Mouse (Mus musculus): Measurements from ENCODE around the gene Wiz.

The Wiz gene

DNA sequence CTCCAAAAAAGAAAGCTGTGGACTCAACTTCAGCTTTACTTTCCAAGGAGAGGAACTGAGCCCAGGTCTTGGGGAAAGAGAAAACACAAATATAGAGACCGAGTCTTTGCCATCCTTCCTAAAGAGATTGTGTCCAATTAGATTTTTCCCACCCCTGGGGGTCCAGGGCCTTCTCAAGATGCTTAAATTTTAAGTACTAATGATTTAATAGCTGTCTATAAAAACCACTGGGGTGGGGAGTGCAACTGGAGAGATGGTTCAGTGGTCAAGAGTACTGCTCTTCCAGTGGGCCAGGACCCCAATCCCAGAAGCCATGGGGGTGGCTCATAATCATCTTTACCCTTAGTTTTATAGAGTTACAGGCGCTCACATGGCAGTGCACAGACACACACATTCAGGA lies 40.8 kb downstream of the Wiz start:
- no peak for DNase-seq

DNA sequence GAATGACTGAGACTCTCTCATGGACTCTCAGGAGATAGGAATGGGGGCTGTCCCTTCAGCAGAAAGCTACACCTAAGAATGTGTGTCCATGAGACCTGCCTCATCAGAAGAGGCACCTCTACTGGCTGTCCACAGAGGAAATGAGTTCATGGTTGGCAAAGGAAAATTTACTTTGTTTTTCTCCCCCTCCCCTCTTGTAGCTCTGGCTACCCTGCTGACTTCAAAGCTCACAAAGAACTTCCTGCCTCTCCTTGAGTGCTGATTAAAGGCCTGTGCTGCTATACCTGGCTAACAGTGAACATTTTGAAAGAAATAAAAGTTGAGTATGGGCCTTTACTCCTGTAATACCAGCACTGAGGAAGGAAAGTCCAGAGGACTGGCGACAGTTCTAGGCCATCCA lies 48.1 kb downstream of the Wiz start:
- no peak for DNase-seq

DNA sequence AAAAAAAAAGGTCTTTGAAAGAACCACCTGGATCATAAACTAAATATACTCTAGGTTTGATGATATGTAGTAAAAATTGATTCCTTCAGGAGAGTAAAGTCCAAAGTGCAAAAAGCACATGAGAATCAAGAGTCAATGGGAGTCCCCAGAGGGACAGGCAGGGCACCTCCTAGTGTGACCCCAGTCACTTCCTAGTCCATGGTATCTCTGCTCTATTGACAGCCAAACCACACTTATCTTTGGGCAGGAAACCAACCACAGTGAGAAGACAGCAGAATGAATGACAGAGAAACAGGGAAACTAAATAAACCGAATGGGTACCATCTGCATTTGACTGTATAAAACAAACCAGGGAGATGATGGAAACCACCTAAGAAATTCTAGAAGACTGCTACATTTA lies 49.1 kb downstream of the Wiz start:
- DNase-seq = no peak

DNA sequence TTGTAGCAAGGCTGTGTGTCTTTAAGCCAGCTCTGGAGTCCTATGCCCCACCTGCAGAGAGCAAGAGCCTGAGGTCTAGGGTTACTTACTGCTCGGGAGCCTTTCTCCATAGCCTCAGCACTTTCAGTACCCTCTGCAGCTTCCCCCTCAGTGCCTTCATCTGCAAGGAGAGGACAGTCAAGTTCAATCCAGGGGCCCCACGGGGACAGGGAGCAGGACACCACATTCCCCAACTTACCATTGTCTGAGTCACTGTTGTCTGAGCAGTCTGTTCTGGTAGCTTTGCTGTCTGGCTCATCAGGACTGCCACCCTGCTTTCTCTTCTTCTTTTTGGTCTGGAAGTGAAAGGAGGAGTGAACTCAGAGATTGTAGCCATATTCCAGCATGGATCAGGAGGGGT lies 53.4 kb downstream of the Wiz start:
- no peak for DNase-seq

DNA sequence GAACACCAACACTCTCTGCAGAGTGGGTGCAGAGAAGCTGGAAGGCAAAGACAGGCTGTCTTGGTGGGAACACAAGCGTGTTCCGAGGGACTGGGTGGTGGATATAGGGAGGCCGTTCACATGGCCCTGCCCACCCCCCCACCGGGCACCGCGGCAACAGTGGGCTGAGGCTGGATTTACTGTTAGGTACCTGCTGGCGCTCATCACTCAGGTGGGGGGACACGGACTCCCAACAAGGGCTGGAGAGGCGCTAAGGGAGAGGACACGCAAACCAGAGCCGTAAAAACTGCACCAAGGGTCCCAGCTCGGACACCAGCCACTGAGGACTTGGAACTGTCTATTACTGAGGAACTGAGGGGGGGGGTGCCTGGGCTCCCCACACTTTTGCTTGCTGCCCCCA lies 54.3 kb downstream of the Wiz start:
- no peak for DNase-seq

DNA sequence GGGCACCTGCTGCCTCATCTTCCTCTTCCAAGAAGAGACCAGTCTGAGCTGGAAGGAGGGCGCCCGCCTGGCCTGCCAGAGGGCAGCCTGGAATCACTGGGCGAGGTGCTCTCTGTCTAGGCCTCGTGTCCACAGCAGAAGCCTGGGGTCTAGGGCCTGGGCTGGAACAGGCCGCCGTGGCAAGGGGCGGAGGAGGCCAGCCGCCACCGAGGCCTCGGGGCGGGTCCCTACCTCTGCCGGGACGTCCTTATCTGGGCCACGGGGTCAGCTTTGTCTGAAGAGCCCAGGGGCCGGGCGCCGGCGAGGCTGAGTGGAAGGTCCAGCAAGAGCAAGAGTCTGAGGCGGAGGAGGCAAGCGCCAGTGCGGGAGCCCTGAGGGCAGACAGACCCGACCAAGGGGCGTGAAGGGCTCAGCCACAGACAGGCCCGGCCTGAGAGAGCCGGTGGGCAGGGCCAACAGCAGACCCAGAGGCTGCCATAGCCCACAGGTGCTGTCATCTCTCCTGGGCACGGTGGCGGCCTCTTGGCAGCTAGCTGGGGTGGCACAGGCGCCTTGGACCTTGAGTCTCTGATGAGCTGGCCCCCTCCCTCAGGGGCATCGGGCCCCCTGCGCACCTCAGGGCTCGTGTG lies 55.5 kb downstream of the Wiz start:
- no peak for DNase-seq

DNA sequence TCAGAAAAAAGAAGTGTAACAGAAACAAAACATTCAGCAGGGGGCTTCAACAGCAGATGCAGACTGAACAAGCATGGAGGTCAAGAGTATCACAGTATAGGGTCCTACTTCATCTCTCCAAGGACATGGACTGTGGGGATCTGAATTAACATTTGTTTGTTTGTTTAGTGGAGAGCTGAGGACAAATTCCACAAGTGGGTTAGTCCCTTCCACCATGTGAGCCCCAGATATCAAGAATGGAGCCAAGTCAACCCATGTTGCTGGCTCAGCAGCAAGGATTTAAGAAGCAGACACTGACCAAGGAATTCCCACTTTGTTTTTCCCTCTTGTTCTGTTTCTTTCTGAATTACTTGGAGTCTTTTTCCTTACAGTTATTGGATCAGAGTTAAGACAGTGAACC lies 61.7 kb downstream of the Wiz start:
- DNase-seq = no peak

DNA sequence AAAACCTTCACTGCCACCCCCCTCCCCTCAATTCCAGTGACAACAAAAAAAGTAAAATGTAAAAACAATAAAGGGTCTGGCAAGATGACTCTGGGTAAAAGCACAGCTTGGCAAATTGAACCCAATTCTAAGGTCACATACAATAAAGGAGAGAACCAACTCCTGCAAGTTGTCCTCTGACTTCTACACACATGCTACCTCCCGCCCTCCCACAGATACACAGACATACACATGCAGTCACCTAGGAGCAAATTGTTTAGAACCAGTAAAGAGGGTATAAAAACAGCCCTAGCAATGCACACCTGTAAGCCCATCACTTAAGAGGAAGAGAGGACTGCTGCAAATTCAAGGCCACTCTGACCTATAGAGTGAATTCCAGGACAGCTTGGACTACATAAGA lies 66.4 kb downstream of the Wiz start:
- DNase-seq = no peak

DNA sequence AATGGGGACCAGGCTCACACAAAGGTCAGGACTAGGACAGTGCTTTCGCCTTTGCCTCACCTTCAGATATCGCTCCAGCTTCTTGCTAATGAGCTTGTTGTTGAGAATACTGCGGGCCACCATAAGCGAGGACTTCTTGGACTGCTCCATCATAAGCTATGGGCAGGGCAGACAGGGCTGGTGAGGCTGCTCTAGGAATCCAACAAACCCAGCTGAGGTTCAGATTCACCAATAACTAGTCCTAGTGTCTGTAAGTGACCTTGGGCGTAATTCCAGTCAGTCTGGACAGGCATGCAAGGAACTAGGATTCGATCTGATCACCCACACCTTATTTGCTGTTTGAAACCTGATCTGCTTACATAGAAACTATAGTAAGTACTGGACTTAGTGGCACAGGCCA lies 67.4 kb downstream of the Wiz start:
- DNase-seq = peak; percentile 39

DNA sequence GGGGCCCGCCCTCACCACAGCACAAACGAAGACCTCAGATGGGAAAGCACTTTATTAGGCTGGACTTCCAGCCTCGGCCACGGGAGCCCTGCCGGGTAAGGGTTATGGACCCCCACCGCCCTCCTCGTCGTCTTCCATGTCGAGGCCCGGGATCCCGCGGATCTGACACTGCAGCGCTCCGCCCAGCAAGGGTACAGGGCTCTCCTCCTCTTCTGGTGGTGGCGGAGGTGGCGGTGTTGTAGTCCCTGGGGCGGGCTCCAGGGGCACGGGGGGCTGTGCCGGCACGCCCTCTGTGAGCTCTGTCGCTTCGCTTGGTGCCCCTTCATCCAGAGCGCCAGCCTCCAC lies 67.9 kb downstream of the Wiz start:
- no peak for DNase-seq

DNA sequence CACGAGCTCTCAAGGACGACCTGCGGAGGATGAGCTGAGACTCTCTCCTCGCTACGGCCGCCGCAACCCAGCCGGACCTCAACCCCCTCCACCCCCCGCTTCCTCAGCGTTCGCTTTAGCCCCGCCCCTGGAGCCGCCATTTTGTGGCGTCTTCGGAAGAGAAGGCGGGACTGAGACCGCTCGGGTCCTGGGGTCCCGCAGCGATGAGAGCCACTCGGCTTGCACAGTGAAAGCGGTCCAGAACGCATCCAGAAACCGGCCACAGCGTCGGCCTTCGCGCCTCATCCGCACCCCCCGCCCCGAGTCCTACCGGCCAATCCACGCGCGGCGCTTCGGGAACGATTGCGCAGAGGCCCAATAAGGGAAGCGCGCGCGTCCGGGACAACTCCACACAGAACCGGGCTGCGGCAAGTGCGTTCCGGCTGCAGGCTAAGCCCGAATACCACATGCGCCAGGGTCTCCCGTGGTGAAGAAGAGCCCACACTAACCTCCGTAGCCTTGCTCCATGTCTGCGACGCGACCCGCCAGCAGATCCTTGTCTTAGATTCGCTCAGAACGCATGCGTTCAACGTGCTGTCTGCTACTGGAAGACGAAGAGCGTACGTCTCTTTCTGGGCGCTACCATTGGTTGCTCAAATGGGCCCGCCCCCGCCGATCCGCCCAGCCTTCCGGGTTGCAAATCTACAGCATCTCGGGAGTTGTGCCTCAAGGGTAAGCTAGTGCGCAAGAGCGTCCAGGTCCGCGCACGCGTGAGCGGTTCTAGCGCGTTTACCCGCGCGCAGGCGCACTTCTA lies 68.4 kb downstream of the Wiz start, which contains the start of gene Akap8:
Gene Akap8, minus strand, starts transcription at position 642 of the 793 bp plus-strand sequence.
- peak; percentile 99 for DNase-seq

DNA sequence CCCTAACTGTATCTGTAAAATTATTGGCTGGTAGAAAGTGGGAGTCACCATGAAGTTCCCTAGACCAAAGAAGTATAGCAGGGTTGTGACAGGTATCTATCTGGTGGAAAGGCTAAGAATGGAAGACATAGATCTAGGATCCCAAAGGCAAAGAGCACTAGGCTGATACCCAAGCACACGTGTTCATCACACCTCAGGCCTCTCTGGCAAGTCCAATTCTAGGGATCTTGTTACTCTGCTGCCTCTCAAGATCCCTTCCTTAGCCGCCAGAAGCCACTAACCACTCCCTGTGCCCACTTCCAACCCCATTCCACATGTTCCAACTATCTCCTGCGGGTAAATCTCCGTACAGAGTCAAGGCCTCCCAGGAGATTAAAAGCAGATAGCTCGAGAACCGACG lies 69.3 kb downstream of the Wiz start:
- no peak for DNase-seq

DNA sequence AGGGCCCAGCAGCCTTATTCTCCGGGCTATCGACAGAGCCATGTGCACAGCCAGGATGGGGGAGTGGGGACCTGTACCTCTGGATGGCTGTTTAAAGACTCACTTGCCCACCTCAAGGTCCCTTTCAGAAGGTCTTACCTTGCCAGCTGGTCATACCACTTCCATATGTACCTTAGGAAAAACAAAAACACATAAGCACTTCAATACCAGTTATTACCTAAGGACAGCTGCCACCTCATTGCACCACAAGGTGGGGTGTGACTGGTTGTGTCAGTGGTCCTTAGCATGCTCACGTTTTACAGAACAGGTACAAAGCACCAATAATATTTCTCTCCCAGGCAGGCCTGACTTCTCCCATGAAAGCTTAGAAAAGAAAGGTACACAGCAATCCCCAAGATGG lies 71.5 kb downstream of the Wiz start:
- no peak for DNase-seq

DNA sequence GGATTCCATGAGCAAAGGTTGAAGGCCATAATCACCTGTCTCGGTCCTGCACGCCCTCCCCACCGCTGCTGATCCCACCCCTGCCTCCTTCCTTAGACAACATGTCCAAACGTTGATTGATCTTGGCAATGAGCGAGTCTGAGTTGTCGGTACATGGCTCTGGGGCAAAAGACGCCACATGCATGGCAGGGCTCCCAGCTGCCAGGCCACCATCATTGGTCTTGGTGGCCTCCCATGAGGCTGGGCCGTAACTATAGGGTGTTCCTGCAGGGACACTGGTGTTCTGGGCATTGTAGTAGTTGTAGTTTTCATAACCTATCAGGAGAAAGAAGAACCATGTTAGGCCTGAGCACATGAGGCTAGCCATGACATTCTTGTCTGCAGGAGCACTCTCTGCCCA lies 72.2 kb downstream of the Wiz start:
- DNase-seq = no peak

DNA sequence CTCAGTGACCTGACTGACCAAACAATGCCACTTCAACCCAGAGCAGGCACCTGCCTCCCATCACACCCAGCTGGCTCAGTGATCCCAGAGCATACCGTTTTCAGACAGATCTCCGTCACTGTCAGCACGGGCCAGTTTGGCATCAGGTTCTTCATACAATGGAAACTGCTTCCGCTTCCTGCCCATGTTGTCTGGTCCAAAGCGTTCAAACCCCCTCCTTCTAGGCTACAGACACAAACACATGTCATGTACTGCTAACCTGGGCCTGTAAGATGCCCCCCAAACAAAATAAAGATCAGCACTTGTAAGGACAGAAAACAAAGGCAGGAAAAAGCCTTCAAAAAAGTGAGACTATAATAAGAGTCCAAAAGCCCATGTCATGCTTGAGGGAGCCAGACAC lies 73.7 kb downstream of the Wiz start:
- DNase-seq = no peak

DNA sequence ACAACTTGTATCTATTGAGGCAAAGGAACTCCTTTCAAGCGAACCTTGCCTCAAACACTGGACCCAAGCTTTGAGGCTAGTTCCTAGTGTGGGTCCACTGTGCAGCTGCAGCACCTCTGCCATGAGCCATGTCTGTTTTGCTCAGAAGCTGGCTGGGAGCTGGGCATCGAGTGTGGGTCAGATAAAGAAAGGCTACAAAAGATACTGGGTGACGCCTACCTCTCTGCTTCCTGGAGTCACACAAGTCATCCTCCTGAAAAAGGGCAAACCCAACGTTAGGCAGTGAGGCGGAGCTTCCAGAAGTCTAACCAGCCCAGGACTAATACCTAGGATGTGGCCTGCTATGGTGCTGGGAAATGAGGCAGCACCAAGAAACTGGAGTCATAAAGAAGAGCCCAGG lies 75.3 kb downstream of the Wiz start:
- no peak for DNase-seq

DNA sequence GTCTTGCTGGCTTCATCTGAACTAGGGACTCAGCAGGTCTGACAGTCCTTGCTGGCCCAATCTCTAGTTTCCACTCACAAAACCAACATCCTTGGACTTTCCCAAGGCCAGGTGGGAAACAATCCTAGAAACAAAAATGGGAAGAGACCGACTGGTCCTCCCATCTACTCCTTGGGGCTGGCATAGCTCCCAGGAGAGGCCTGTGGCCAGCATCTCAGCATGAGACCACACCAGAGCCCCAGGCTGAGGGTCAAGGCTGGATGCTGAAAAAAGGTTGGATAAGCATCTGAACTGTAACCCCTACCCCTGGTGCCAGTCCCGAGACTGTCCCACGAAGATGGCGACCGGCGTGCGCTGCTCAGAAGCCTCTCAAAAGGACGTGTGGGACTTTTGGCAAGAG lies 76.4 kb downstream of the Wiz start:
- DNase-seq = no peak

DNA sequence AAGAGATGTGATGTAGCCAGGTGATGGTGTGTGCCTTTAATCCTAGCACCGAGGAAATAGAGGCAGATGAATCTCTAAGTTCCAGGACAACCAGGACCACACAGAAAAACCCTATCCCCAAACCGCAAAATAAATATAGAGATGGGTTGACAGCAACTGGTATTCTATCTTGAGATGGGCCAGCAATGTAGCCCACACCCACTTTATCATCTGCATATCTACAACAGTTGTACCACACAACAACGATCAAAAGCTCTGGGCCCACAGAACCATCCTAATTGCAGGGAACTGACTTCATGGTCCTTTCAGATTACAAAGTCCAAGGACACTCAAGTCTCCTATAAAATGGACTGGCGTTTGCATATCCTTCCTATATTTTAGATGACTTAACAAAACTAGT lies 81.3 kb downstream of the Wiz start:
- no peak for DNase-seq
